28 mouse cellular contexts compared by ENCODE assay signal in genomic region chr5:133218801-133219200, GRCm38 (mm10).
"Had no signal": no experiment of that assay in that cellular context is flagged by ENCODE, and none has a peak within 500 bp of the region (broad histone marks: within the 10 kb centered on the region; RNA-seq: fewer than 3 reads in every experiment).

No protein-coding gene starts in this region.

- H3K4me1 ChIP-seq: heart, embryonic 10.5 days; heart, embryonic 12.5 days; hindbrain, embryonic 10.5 days; hindbrain, embryonic 12.5 days; kidney, embryonic 15.5 days; limb, embryonic 12.5 days; liver, embryonic 13.5 days; liver, embryonic 15.5 days had no signal

- H3K9ac ChIP-seq: heart, embryonic 12.5 days; hindbrain, embryonic 12.5 days; hindbrain, embryonic 14.5 days; kidney, embryonic 15.5 days; limb, embryonic 12.5 days; liver, embryonic 13.5 days; liver, embryonic 15.5 days; liver, postnatal 0 days had no signal

- H3K9me3 ChIP-seq: heart, embryonic 10.5 days; heart, embryonic 12.5 days; hindbrain, embryonic 10.5 days; hindbrain, embryonic 12.5 days; kidney, embryonic 15.5 days; limb, embryonic 10.5 days; limb, embryonic 12.5 days; liver, embryonic 15.5 days had no signal

- H3K4me2 ChIP-seq: heart, embryonic 12.5 days; hindbrain, embryonic 12.5 days; hindbrain, embryonic 14.5 days; kidney, embryonic 15.5 days; limb, embryonic 12.5 days; liver, embryonic 11.5 days; liver, embryonic 13.5 days; liver, embryonic 15.5 days had no signal

- H3K4me3 ChIP-seq: heart, embryonic 10.5 days; heart, embryonic 12.5 days; hindbrain, embryonic 10.5 days; hindbrain, embryonic 12.5 days; kidney, embryonic 15.5 days; limb, embryonic 10.5 days; limb, embryonic 12.5 days; liver, embryonic 13.5 days; liver, embryonic 15.5 days had no signal

- H3K27ac ChIP-seq: heart, embryonic 10.5 days; hindbrain, embryonic 10.5 days; hindbrain, embryonic 12.5 days; hindbrain, embryonic 14.5 days; kidney, embryonic 15.5 days; kidney, postnatal 0 days; limb, embryonic 10.5 days; limb, embryonic 12.5 days; liver, embryonic 13.5 days; liver, embryonic 15.5 days had no signal

- H3K36me3 ChIP-seq: heart, embryonic 10.5 days; heart, embryonic 12.5 days; hindbrain, embryonic 10.5 days; hindbrain, embryonic 12.5 days; kidney, embryonic 15.5 days; limb, embryonic 10.5 days; limb, embryonic 12.5 days; liver, embryonic 13.5 days; liver, embryonic 15.5 days had no signal

- DNase-seq: gastrocnemius, postnatal 14 days; gastrocnemius, postnatal 36 days; heart, adult 18-20 months; heart, postnatal 10 days; heart, postnatal 4 days; kidney, adult 11 months; kidney, adult 2 months; kidney, adult 9 months; kidney, postnatal 14 days; kidney, postnatal 36 days; layer of hippocampus, adult 9-11 months; layer of hippocampus, postnatal 36 days; liver; liver, embryonic 13.5 days; liver, postnatal 0 days had no signal

- ATAC-seq: hindbrain, embryonic 16.5 days; intestine, embryonic 16.5 days; liver, postnatal 0 days had no signal

- H3K27me3 ChIP-seq: heart, embryonic 12.5 days; hindbrain, embryonic 12.5 days; kidney, embryonic 15.5 days; limb, embryonic 12.5 days; liver, embryonic 13.5 days; liver, embryonic 15.5 days had no signal
